Mouse (Mus musculus) forebrain, embryonic 16.5 days (tissue): ENCODE measurements at regions not wholly inside any gene's neighbourhood (a gene's known extent, or its start where the extent isn't known, plus 50 kb on each side); places are given as distances from the start of the nearest gene placed in this dataset.
A peak's percentile ranks its signal among the peaks of the same experiment; 100 is the strongest.

Source experiments
- ATAC-seq: fragments of 200-750 bp; cut with Nextera tagmentation; 2 replicates; pipeline ENCODE4 v1.8.0; 2017; ENCODE audit warnings: mild to moderate bottlenecking, moderate library complexity
- H3K27ac ChIP-seq: fragments of 300-500 bp; sonication (generic); 2 replicates; pipeline ENCODE4 v1.5.1; 2014; ENCODE audit warnings: low read length, control low read depth
- H3K27me3 ChIP-seq: fragments of 300-500 bp; sonication (generic); replicated peaks from 2 replicates; pipeline ENCODE4 v1.6.1; 2014; ENCODE audit warnings: low read length; ENCODE audit not compliant: control insufficient read depth, insufficient read depth
- H3K36me3 ChIP-seq: fragments of 300-500 bp; sonication (generic); 2 replicates; pipeline ENCODE4 v1.6.1; 2014; ENCODE audit not compliant: control insufficient read depth, insufficient read depth
- H3K4me1 ChIP-seq: fragments of 300-500 bp; sonication (generic); replicated peaks from 2 replicates; pipeline ENCODE4 v1.6.1; 2014; ENCODE audit warnings: low read length; ENCODE audit not compliant: control insufficient read depth, insufficient read depth
- H3K4me2 ChIP-seq: fragments of 300-500 bp; sonication (generic); 2 replicates; pipeline ENCODE4 v1.6.1; 2014; ENCODE audit warnings: mild to moderate bottlenecking, low read length, control low read depth
- H3K4me3 ChIP-seq: fragments of 300-500 bp; sonication (generic); replicated peaks from 2 replicates; pipeline ENCODE4 v1.5.1; 2014; ENCODE audit warnings: mild to moderate bottlenecking, low read length, control low read depth
- H3K9ac ChIP-seq: fragments of 300-500 bp; sonication (generic); replicated peaks from 2 replicates; pipeline ENCODE4 v1.6.1; 2014; ENCODE audit warnings: low read depth, low read length, control low read depth
- H3K9me3 ChIP-seq: fragments of 300-500 bp; sonication (generic); 2 replicates; pipeline ENCODE4 v1.6.1; 2016; ENCODE audit warnings: low read length; ENCODE audit not compliant: control insufficient read depth
- WGBS: fragments of 180-500 bp; shearing (Covaris S2); extraction: QIAGEN DNeasy Blood & Tissue Kit; methylation state at CpG from one replicate; pipeline ENCODE4 v1.1.7; 2014; 5-methylcytosine and 5-hydroxymethylcytosine counted together

DNA sequence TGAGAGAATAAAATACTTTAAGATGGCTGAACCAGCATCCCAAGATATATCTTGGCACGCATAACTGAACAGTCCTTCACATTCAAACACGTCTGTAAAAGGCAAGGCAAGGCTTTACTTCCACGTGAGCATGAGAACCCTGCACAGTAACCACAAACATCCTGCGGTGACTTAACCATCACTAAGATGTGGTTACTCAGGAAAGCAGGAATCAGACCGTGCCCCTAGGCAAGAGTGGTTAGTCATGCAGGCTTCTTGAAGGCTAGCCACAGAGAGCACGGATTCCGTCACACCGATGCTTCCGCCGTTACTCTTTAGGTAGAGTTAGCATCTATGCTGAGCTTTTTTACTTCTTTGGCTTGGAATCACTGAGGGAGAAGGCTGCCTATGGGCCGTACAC lies 266.8 kb downstream of the Barhl2 start:
- H3K4me2 ChIP-seq = no peak overlapping the region
- H3K27ac ChIP-seq = no peak overlapping the region
- WGBS = 90% methylated on average over 11 of the region's 11 CpGs
- H3K4me3 ChIP-seq = no peak overlapping the region
- H3K4me1 ChIP-seq = no peaks in the 10 kb centered on the region
- H3K9me3 ChIP-seq = no peaks in the 10 kb centered on the region
- no peak for ATAC-seq
- no peaks in the 10 kb centered on the region for H3K36me3 ChIP-seq
- H3K27me3 ChIP-seq = no peaks in the 10 kb centered on the region
- no peak overlapping the region for H3K9ac ChIP-seq

DNA sequence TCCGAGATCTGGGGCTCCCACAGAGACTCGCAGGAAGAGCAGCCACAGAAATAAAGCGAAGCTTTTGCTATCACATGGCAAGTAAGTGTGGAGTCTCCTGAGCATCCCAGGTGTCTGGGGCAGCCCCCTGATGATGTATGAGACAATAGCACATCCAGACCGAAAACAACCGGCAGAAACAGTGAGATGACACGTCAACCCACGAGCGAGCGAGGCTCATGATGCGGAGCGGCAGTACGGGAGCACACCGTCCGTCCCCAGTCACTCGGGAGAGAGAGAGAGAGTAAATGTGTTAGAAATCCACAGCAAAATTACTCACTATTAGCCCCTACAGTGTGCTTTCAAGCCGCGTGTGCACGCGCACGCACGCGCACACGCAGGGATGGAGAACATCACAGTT lies 276.2 kb downstream of the Barhl2 start:
- H3K27ac ChIP-seq = no peak overlapping the region
- H3K27me3 ChIP-seq = no peaks in the 10 kb centered on the region
- no peaks in the 10 kb centered on the region for H3K36me3 ChIP-seq
- H3K4me3 ChIP-seq = no peak overlapping the region
- H3K4me1 ChIP-seq = no peaks in the 10 kb centered on the region
- no peaks in the 10 kb centered on the region for H3K9me3 ChIP-seq
- no peak for ATAC-seq
- no peak overlapping the region for H3K9ac ChIP-seq
- WGBS = 91% methylated on average over 23 of the region's 23 CpGs
- H3K4me2 ChIP-seq = no peak overlapping the region

DNA sequence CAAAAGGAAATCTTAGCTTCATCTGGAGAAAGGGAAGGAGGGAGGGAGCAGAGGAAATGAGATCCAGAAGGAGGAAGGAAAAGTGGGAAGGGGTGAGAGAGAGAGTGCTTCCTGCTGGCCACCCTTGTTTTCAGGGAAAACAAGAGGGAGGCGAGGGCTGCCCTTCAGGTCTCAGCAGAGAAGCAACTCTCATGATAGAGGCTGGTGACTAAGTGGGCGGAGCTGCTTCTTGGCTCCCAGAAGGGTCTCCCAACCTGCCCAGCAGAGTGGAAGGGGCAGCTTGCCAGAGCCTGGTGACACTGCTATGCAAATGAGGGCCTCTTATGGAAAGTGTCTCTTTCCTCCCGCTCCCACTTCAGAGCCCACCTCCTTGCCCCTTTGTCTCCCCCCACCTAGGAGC lies 285.8 kb downstream of the Barhl2 start:
- H3K4me2 ChIP-seq = no peak overlapping the region
- ATAC-seq = peak; percentile 63
- WGBS = 10% methylated on average over 3 of the region's 3 CpGs

DNA sequence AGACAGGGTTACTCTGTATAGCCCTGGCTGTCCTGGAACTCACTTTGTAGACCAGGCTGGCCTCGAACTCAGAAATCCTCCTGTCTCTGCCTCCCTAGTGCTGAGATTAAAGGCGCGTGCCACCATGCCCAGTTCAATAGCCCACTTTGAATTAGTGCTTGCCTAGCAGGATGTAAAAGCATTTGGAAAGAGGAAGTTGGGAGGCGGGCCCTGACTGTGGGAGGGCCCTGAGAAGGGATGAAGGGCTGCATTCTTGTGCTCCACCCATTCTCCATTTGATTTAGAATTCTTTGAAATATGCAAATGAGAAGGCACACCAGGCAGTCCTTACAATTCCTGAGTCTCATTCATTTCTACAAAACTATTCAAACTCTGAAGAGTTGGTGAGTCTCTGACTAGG lies 287.6 kb downstream of the Barhl2 start:
- Histone ChIP-seq H3K27me3 (no peaks in the 10 kb centered on the region), H3K4me1 (peaks cover 10% of the 10 kb centered on the region), H3K36me3 (no peaks in the 10 kb centered on the region), H3K9ac (no peak overlapping the region), H3K9me3 (no peaks in the 10 kb centered on the region), H3K4me2 (no peak overlapping the region), H3K4me3 (no peak overlapping the region), H3K27ac (no peak overlapping the region)
- WGBS = 92% methylated on average over 4 of the region's 4 CpGs
- no peak for ATAC-seq

More for the DNA sequence above, 285.8 kb downstream of the Barhl2 start:
- Histone ChIP-seq H3K36me3 (no peaks in the 10 kb centered on the region), H3K9me3 (no peaks in the 10 kb centered on the region), H3K4me3 (no peak overlapping the region), H3K9ac (no peak overlapping the region), H3K4me1 (peaks cover 10% of the 10 kb centered on the region), H3K27ac (no peak overlapping the region), H3K27me3 (no peaks in the 10 kb centered on the region)

DNA sequence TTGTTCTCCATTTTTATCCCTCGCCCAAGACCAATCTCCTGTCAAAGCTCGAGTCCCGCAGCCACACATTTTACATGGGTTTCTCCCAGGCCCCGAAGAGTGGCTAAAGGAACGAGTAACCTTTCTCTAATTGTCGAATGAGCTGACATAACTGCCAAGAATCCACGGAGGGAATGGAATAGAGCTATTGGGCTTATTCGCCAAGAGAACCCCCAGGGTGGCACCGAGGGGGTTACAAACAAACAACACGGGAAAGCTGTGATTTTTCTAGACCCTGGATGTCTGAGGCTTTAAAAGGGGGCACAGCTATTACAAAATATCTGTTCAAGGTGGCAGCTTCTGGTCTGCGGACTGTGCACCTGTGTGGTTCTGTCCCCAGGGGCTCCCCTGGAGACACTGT lies 290.4 kb downstream of the Barhl2 start:
- no peak overlapping the region for H3K4me3 ChIP-seq
- no peaks in the 10 kb centered on the region for H3K9me3 ChIP-seq
- H3K27me3 ChIP-seq = no peaks in the 10 kb centered on the region
- peaks cover 19% of the 10 kb centered on the region for H3K4me1 ChIP-seq
- H3K27ac ChIP-seq = no peak overlapping the region
- H3K36me3 ChIP-seq = no peaks in the 10 kb centered on the region
- no peak overlapping the region for H3K9ac ChIP-seq
- 64% methylated on average over 11 of the region's 11 CpGs for WGBS
- no peak overlapping the region for H3K4me2 ChIP-seq
- ATAC-seq = no peak

DNA sequence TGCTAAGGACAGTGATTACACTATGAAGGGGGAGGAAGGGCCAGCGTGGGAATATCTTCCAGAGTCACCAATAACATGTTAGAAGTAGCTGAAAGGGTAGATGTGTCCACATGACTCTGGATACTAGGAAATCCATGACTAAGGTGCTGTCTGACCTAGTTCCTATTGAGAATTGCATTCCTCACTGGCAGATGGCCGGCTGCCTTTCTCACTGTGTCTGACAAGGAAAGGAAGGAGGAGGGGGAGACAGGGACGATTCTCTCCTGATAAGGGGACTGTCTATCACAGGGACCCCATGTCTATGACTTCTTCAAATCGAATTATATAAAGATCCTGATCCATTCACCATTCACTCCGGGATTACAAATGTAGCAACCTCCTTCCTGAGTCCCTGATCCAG lies 289.9 kb downstream of the Zfp326 start:
- WGBS = 83% methylated on average over 5 of the region's 5 CpGs

DNA sequence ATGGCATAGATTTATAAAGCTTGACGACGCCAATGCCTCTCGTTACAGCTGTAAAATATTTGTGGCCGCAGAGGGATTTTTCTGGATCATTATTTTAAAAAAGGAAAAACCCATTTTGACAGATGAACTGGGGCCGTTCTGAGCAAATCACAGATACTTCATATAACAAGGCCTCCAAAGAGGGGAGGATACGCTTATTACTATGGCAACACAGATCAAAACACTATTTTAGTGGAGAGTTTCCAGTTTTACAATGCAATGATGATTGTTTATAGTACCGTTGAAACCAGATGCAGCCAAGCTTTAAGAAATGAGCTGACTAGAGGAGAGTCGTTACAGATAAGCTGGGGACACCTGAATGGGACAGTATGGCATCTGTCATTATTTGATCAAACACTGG lies 287.8 kb downstream of the Zfp326 start:
- H3K27ac ChIP-seq = no peak overlapping the region
- no peak overlapping the region for H3K9ac ChIP-seq
- no peak overlapping the region for H3K4me3 ChIP-seq
- H3K9me3 ChIP-seq = no peaks in the 10 kb centered on the region; the same call in 1 of the 2 replicates
- H3K4me1 ChIP-seq = peaks cover 12% of the 10 kb centered on the region
- 65% methylated on average over 8 of the region's 8 CpGs for WGBS
- H3K27me3 ChIP-seq = no peaks in the 10 kb centered on the region
- ATAC-seq = no peak
- no peaks in the 10 kb centered on the region for H3K36me3 ChIP-seq
- no peak overlapping the region for H3K4me2 ChIP-seq

More for the DNA sequence above, 289.9 kb downstream of the Zfp326 start:
- no peak overlapping the region for H3K27ac ChIP-seq
- no peak overlapping the region for H3K4me2 ChIP-seq
- H3K4me3 ChIP-seq = no peak overlapping the region
- H3K4me1 ChIP-seq = peaks cover 12% of the 10 kb centered on the region
- no peaks in the 10 kb centered on the region for H3K9me3 ChIP-seq
- no peak overlapping the region for H3K9ac ChIP-seq
- no peaks in the 10 kb centered on the region for H3K27me3 ChIP-seq
- H3K36me3 ChIP-seq = no peaks in the 10 kb centered on the region
- ATAC-seq = no peak

DNA sequence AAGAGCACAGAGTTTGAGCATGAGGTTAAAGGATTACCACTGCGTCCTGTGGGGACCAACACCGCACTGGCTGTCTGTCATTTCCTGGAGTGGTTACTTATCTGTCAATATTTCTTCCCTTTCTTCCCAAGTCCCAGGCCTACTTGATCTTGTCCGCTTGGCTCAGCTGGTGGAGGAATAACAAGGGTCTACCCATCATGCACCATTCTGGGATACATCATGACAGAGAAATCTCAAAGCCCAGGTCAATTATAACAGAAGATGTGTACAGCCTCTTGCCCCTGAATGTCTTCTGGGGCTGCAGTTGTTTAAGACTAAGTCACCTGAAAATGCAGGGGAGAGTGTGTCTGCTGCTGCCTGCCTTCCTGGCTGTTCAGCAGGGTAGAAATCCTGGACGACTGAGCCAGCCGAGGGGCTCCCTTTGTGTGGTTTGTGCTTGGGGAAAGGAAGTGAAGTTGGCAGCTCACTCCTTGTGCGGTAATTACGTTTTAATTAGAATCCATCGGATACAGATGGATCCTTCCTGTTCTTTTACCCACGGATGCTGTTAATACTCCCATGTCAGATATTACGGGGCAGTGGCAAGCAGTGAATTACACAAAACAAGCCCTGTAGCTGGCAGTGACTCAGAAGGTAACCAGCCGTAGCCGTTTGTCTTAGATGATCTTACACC lies 286.8 kb downstream of the Zfp326 start:
- H3K4me1 ChIP-seq = peaks cover 12% of the 10 kb centered on the region
- H3K9ac ChIP-seq = no peak overlapping the region
- no peak overlapping the region for H3K27ac ChIP-seq
- peak; percentile 86 for ATAC-seq
- WGBS = 27% methylated on average over 12 of the region's 12 CpGs
- no peaks in the 10 kb centered on the region for H3K27me3 ChIP-seq
- peak overlapping the region; percentile 19; the same call in 1 of the 2 replicates for H3K4me2 ChIP-seq
- no peaks in the 10 kb centered on the region; the same call in 1 of the 2 replicates for H3K9me3 ChIP-seq
- no peak overlapping the region for H3K4me3 ChIP-seq
- no peaks in the 10 kb centered on the region for H3K36me3 ChIP-seq

DNA sequence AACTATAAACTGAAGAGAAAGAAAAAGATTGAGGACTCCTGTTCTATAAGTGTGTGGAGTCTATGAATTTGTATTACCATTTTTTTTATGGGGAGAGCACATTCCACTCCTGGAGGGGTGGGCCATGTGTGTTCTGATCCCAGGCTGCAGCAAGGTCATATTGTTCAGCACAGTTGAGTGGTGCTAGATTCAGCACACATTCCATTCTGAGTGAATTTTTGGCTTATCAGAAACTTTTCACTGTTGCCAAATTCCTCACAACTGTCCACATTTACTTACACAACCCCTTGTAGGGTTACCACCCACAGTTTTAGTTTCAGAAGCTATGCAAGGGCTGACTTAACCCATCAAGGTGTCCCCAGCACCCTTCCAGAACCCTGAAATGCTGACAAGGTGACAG lies 262.7 kb downstream of the Zfp326 start:
- H3K4me2 ChIP-seq = no peak overlapping the region
- H3K27me3 ChIP-seq = no peaks in the 10 kb centered on the region
- no peak overlapping the region for H3K9ac ChIP-seq
- no peak overlapping the region for H3K4me3 ChIP-seq
- no peaks in the 10 kb centered on the region for H3K4me1 ChIP-seq
- no peak for ATAC-seq
- H3K27ac ChIP-seq = no peak overlapping the region
- H3K36me3 ChIP-seq = no peaks in the 10 kb centered on the region
- H3K9me3 ChIP-seq = no peaks in the 10 kb centered on the region

DNA sequence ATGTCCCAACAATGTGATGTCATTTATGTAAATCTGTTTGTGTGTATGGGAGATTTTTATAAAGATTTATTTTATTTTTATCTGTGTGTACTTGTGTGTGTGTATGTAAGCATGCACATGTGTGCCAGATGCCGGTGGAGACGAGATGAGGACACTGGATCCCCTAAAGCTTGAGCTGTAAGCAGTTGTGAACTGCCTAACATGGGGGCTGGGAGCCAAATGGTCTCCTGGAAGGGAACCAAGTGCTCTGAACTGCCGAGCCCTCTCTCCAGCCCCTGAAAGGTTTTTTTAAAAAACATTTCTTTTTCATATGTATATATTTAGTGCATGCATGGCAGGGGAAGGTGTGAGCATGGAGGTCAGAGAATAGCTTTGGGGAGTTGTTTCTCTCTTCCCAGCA lies 246.6 kb downstream of the Zfp326 start:
- H3K27ac ChIP-seq = no peak overlapping the region
- H3K27me3 ChIP-seq = no peaks in the 10 kb centered on the region
- no peaks in the 10 kb centered on the region for H3K36me3 ChIP-seq
- no peaks in the 10 kb centered on the region for H3K9me3 ChIP-seq
- ATAC-seq = no peak
- H3K4me2 ChIP-seq = no peak overlapping the region
- H3K4me3 ChIP-seq = no peak overlapping the region
- H3K9ac ChIP-seq = no peak overlapping the region
- WGBS = 43% methylated on average over 3 of the region's 3 CpGs
- H3K4me1 ChIP-seq = peaks cover 8% of the 10 kb centered on the region
